Mouse (Mus musculus) liver, adult 2 months (tissue): ENCODE measurements around the gene Gm10197. TPM values are rescaled to one million over a fixed set of nuclear protein-coding genes. Genes with fewer than 3 reads are reported as not detected.
A peak's percentile ranks its signal among the peaks of the same experiment; 100 is the strongest.

Source experiments
- DNase-seq: peaks from one replicate; pipeline ENCODE4 v3.0.0-alpha.2; 2011; ENCODE audit warnings: low read depth, low spot score; ENCODE audit errors: extremely low read depth
- H3K27ac ChIP-seq: fragments of 200-500 bp; replicated peaks from 2 replicates; pipeline ENCODE4 v1.5.1; 2012; ENCODE audit warnings: low read depth, mild to moderate bottlenecking, control low read depth, inconsistent platforms, low read length; ENCODE audit not compliant: insufficient read depth
- H3K27me3 ChIP-seq: fragments of 200-500 bp; 2 replicates; pipeline ENCODE4 v1.6.1; 2012; ENCODE audit warnings: mild to moderate bottlenecking, moderate library complexity, low read length, inconsistent platforms; ENCODE audit not compliant: control insufficient read depth, insufficient read depth
- H3K36me3 ChIP-seq: fragments of 200-500 bp; 2 replicates; pipeline ENCODE4 v1.6.1; 2012; ENCODE audit warnings: low read length, inconsistent platforms; ENCODE audit not compliant: control insufficient read depth, insufficient read depth
- H3K4me1 ChIP-seq: fragments of 200-500 bp; 2 replicates; pipeline ENCODE4 v1.6.1; 2011; ENCODE audit warnings: low read length; ENCODE audit not compliant: control insufficient read depth, insufficient read depth
- H3K4me3 ChIP-seq: fragments of 200-500 bp; 2 replicates; pipeline ENCODE4 v1.5.1; 2011; ENCODE audit warnings: low read depth, mild to moderate bottlenecking, control low read depth, low read length, moderate library complexity; ENCODE audit not compliant: insufficient read depth
- H3K79me2 ChIP-seq: fragments of 200-500 bp; 2 replicates; pipeline ENCODE4 v1.6.1; 2012; ENCODE audit warnings: inconsistent platforms, mild to moderate bottlenecking, low read length, moderate library complexity; ENCODE audit not compliant: control insufficient read depth, insufficient read depth
- H3K9ac ChIP-seq: fragments of 200-500 bp; 2 replicates; pipeline ENCODE4 v1.6.1; 2012; ENCODE audit warnings: low read depth, mild to moderate bottlenecking, control low read depth, inconsistent platforms, low read length
- CTCF ChIP-seq: fragments of 200-500 bp; IDR thresholded peaks from 2 replicates; pipeline ENCODE4 v1.5.1; 2011; ENCODE audit warnings: low read depth, low read length, control low read depth
- POLR2A ChIP-seq: fragments of 200-500 bp; IDR thresholded peaks from 2 replicates; pipeline ENCODE4 v1.6.1; 2011; ENCODE audit warnings: low read length, control low read depth; ENCODE audit not compliant: insufficient read depth; ENCODE audit errors: extremely low read depth
- WGBS: fragments of 180-500 bp; shearing (Covaris S2); methylation state at CpG from one replicate; pipeline ENCODE4 v1.1.7; 2018; 5-methylcytosine and 5-hydroxymethylcytosine counted together
- polyA plus RNA-seq: library from polyadenylated mRNA; depleted of rRNA; stranded (reverse); fragments of >200 nt; gene quantifications from 2 replicates; pipeline ENCODE4 v1.2.3, GENCODE M21; 2012
- total RNA-seq: library from RNA; depleted of rRNA; stranded (reverse); fragments of >200 nt; gene quantifications from 2 replicates; pipeline ENCODE4 v1.2.3, GENCODE M21; 2014

Gm10197 gene
- total and polyA plus RNA-seq, 2 experiments: not detected

GRCm38 (mm10) chr19:53353864-53354263, 17.7 kb downstream of the Gm10197 start:
- no peak overlapping the region for H3K9ac ChIP-seq
- DNase-seq: no peak
- H3K4me1 ChIP-seq: peaks cover 4% of the 10 kb centered on the region
- H3K79me2 ChIP-seq: no peaks in the 10 kb centered on the region; the same call in 1 of the 2 replicates
- TF ChIP-seq CTCF (no peak), POLR2A (no peak)
- H3K36me3 ChIP-seq: no peaks in the 10 kb centered on the region
- H3K27me3 ChIP-seq: no peaks in the 10 kb centered on the region
- 96% methylated on average over 7 of the region's 7 CpGs for WGBS
- H3K27ac ChIP-seq: no peak overlapping the region
- H3K4me3 ChIP-seq: no peak overlapping the region

DNA sequence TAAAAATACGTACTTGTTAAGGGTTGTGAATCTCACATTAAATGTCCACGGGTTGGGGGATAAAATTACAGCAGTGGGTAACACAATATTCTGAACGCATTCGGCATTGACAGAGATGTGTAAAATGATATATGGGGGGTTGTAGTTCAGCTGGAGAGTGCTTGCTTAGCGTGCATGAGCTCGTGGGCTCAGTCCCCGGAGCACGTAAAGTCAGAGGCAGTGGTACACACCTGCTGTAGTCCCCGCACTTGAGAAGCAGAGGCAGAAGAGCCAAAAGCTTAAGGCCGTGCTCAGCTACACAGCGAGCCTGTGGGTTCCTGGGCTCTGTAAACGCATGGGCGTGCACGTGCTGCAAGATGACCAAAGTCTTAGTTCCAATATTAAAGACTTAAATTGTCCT, 25.8 kb downstream of the Gm10197 start:
- no peak overlapping the region for H3K4me3 ChIP-seq
- peaks cover 11% of the 10 kb centered on the region for H3K4me1 ChIP-seq
- H3K9ac ChIP-seq: no peak overlapping the region
- H3K79me2 ChIP-seq: peaks cover 4% of the 10 kb centered on the region; the same call in 1 of the 2 replicates
- TF ChIP-seq CTCF (no peak), POLR2A (no peak)
- H3K27ac ChIP-seq: no peak overlapping the region
- H3K27me3 ChIP-seq: no peaks in the 10 kb centered on the region
- no peak for DNase-seq
- WGBS: 93% methylated on average over 14 of the region's 14 CpGs
- H3K36me3 ChIP-seq: no peaks in the 10 kb centered on the region

DNA sequence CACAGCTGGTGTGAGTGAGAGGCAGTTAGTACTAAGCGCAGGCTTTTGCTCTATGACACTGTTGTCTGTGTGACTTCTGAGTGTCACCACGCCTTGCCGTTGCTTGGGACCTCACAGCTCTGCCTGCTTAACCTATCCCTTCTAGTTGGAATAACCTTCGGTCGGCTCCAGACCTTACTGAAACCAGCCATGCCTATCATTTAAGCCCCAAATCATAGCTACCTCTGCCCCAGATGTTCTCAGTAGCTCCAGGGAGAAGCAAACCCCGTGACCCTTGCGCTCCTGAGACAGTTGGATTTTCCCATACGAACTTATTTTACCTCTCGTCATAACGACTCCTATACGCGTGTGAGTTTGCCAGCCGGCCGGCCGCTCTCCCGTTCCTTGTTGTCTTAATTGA, 27.5 kb downstream of the Gm10197 start:
- H3K36me3 ChIP-seq: no peaks in the 10 kb centered on the region
- H3K9ac ChIP-seq: peak overlapping the region; percentile 59
- H3K4me1 ChIP-seq: peaks cover 11% of the 10 kb centered on the region
- TF ChIP-seq POLR2A: no peak
- TF ChIP-seq CTCF: no peak
- peak overlapping the region; percentile 29 for H3K4me3 ChIP-seq
- H3K79me2 ChIP-seq: peaks cover 4% of the 10 kb centered on the region; the same call in 1 of the 2 replicates
- 28% methylated on average over 16 of the region's 16 CpGs for WGBS
- H3K27me3 ChIP-seq: no peaks in the 10 kb centered on the region
- peak; percentile 50 for DNase-seq
- peak overlapping the region; percentile 42 for H3K27ac ChIP-seq

GRCm38 (mm10) chr19:53343174-53343881, 28.2 kb downstream of the Gm10197 start:
- peak; percentile 46 for DNase-seq
- Histone ChIP-seq H3K27me3 (no peaks in the 10 kb centered on the region), H3K4me3 (no peak overlapping the region), H3K79me2 (peaks cover 4% of the 10 kb centered on the region; the same call in 1 of the 2 replicates), H3K27ac (no peak overlapping the region), H3K4me1 (peaks cover 11% of the 10 kb centered on the region), H3K36me3 (no peaks in the 10 kb centered on the region), H3K9ac (no peak overlapping the region)
- WGBS: 60% methylated on average over 13 of the region's 13 CpGs
- peak; percentile 48 for TF ChIP-seq CTCF
- TF ChIP-seq POLR2A: no peak

DNA sequence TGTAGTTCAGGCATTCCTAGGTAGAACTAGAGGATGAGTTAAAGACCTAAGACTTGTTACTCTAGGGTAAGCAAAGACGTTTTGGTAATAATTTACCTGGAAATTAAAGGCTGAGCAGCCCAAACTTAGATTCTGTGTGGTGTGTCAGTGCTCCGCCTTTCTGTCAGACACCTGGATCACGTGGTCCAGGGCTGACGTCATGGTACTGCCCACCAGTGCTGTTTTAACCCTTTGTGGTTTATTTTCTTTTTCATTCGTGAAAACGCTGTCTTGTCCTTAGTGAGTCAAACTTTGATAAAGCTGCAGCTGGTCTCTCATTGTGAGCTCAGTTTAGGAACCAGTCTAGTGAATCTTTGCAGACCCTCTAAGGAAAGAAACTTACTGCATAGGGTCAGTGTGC, 31.1 kb downstream of the Gm10197 start:
- H3K79me2 ChIP-seq: peaks cover 4% of the 10 kb centered on the region; the same call in 1 of the 2 replicates
- peaks cover 11% of the 10 kb centered on the region for H3K4me1 ChIP-seq
- no peaks in the 10 kb centered on the region; the same call in 1 of the 2 replicates for H3K36me3 ChIP-seq
- peak; percentile 46 for DNase-seq
- H3K27me3 ChIP-seq: no peaks in the 10 kb centered on the region
- TF ChIP-seq POLR2A (no peak), CTCF (no peak)
- H3K4me3 ChIP-seq: no peak overlapping the region
- H3K27ac ChIP-seq: no peak overlapping the region
- WGBS: 17% methylated on average over 6 of the region's 6 CpGs
- H3K9ac ChIP-seq: no peak overlapping the region

DNA sequence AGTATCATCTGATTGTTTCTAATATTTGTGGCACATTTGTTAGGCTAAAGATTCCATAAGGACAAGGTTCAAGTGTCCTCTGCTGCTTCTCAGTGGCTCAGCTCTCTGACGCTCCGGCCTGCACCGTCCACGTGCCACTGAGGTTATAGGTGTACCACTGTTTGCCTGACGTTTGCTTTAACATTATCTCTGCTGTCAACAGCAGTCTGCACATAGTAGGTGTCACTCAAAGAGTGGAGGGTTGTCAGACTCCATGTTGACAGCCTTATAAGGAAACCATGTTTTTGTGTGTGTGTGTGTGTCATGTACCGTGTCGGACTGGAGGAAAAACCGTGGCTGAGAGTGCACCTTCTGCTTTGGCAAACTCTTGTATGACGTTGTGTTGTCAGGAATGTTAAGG, 36.3 kb downstream of the Gm10197 start:
- peaks cover 3% of the 10 kb centered on the region; the same call in 1 of the 2 replicates for H3K36me3 ChIP-seq
- H3K4me3 ChIP-seq: no peak overlapping the region
- DNase-seq: no peak
- TF ChIP-seq POLR2A (no peak), CTCF (no peak)
- no peak overlapping the region for H3K9ac ChIP-seq
- peaks cover 3% of the 10 kb centered on the region; the same call in 1 of the 2 replicates for H3K4me1 ChIP-seq
- WGBS: 91% methylated on average over 9 of the region's 9 CpGs
- H3K27ac ChIP-seq: no peak overlapping the region
- no peaks in the 10 kb centered on the region for H3K79me2 ChIP-seq
- no peaks in the 10 kb centered on the region for H3K27me3 ChIP-seq
